Mouse (Mus musculus) megakaryocyte, embryonic 14.5 days (primary cell): ENCODE measurements around the gene Ifna4. TPM values are rescaled to one million over a fixed set of nuclear protein-coding genes. Genes with fewer than 3 reads are reported as not detected.
"Not testable (repeated sequence)": the region's sequence is repeated elsewhere in the genome, so short reads cannot be mapped to it uniquely, and the experiment has no call there.

Experiments used
- H3K27me3 ChIP-seq: replicated peaks from 2 replicates; pipeline ENCODE3; 2012; ENCODE audit warnings: inconsistent platforms
- H3K36me3 ChIP-seq: replicated peaks from 2 replicates; pipeline ENCODE3; 2012; ENCODE audit warnings: low read length, inconsistent platforms, mixed read lengths
- H3K4me1 ChIP-seq: 2 replicates; pipeline ENCODE4 v1.6.1; 2012; ENCODE audit warnings: inconsistent platforms
- H3K4me3 ChIP-seq: replicated peaks from 2 replicates; pipeline ENCODE3; 2012; ENCODE audit warnings: moderate library complexity, mild to moderate bottlenecking, inconsistent platforms
- H3K9me3 ChIP-seq: 2 replicates; pipeline ENCODE4 v1.6.1; 2012; ENCODE audit warnings: inconsistent platforms
- FLI1 ChIP-seq: IDR thresholded peaks from 2 replicates; pipeline ENCODE4 v1.6.1; 2012; ENCODE audit warnings: low read length, inconsistent platforms, mixed read lengths
- GATA1 ChIP-seq: IDR thresholded peaks from 3 replicates; pipeline ENCODE4 v1.6.1; 2012; ENCODE audit warnings: mixed read lengths, low read length, inconsistent platforms, borderline replicate concordance
- polyA plus RNA-seq: library from polyadenylated mRNA; stranded (reverse); fragments of >175 nt; gene quantifications from 2 replicates; pipeline ENCODE4 v1.2.3, GENCODE M21; 2012; ENCODE audit warnings: low replicate concordance; ENCODE audit not compliant: insufficient read depth

Ifna4 gene
- polyA plus RNA-seq, 1 experiment = not detected

DNA sequence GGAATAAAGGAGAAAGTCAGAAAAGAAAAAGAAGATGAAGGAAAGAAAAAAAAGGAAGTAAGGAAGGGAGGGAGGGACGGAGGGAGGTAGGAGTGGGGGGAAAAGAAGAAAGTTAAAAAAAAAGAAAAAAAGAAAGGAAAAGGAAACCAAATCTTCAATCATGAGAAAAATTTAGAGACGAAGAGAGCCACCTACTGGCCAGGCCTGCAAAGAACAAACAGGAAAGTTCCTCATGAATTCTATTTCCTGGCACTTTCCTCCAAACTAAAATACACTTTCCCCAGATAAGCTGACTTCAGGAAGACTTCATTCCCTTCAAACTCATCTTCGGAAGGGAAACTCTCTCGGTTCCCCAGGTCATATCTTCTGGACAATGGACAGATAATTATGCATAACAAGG, 11.1 kb upstream of the Ifna4 start:
- Histone ChIP-seq H3K27me3 (no peaks in the 10 kb centered on the region), H3K9me3 (no peaks in the 10 kb centered on the region), H3K4me1 (peaks cover 11% of the 10 kb centered on the region), H3K4me3 (no peak overlapping the region), H3K36me3 (no peaks in the 10 kb centered on the region)
- no peak for TF ChIP-seq GATA1
- TF ChIP-seq FLI1 = no peak

DNA sequence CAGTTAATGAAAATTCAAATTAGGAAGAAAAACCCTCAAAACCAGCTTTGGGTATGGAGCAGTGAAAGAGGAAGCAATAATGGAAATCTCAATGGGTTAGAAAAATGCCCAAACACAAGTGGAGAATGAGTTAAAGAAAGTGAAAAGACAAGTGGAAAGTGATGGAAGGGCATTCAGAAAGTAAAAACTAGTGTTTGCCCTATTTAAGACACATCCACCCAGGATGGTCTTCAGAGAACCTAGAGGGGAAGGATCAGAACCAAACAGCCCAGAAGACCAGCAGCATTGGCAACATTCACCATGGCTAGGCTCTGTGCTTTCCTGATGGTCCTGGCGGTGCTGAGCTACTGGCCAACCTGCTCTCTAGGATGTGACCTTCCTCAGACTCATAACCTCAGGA, 6.4 kb upstream of the Ifna4 start, which contains the start of gene Ifna5:
Gene Ifna5 (plus strand): TSS at position 301 of the 400 bp plus-strand sequence.
- H3K27me3 ChIP-seq, H3K4me3 ChIP-seq, H3K9me3 ChIP-seq, H3K4me1 ChIP-seq, H3K36me3 ChIP-seq: not testable (repeated sequence)

DNA sequence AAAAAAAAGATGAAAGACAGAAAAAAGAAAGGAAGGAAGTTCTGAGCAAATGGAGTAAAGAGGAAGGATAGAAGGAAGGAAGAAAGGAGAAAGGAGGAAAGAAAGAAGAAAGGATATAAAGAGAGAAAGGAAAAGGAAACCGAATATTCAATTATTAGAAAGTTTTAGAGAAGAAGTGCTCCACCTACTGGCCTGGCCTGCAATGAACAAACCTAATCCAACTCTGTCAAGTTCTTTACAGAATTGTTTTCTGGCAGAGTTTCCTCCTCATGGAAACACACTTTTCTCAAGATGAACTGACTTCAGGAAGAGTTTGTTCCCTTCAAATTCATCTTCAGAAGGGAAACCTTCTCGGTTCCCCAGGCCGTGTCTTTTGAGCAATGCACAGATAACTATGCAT, 2.8 kb upstream of the Ifna4 start:
- Histone ChIP-seq H3K4me1 (peaks cover 4% of the 10 kb centered on the region; the same call in 1 of the 2 replicates), H3K9me3 (no peaks in the 10 kb centered on the region), H3K36me3 (no peaks in the 10 kb centered on the region), H3K27me3 (peaks cover 7% of the 10 kb centered on the region), H3K4me3 (no peak overlapping the region)
- TF ChIP-seq GATA1 (no peak), FLI1 (no peak)

GRCm38 (mm10) chr4:88840058-88840457, 1.6 kb upstream of the Ifna4 start:
- TF ChIP-seq FLI1 = no peak
- no peak for TF ChIP-seq GATA1
- H3K4me3 ChIP-seq = no peak overlapping the region
- no peaks in the 10 kb centered on the region for H3K9me3 ChIP-seq
- peaks cover 7% of the 10 kb centered on the region for H3K27me3 ChIP-seq
- H3K36me3 ChIP-seq = no peaks in the 10 kb centered on the region
- peaks cover 4% of the 10 kb centered on the region; the same call in 1 of the 2 replicates for H3K4me1 ChIP-seq

DNA sequence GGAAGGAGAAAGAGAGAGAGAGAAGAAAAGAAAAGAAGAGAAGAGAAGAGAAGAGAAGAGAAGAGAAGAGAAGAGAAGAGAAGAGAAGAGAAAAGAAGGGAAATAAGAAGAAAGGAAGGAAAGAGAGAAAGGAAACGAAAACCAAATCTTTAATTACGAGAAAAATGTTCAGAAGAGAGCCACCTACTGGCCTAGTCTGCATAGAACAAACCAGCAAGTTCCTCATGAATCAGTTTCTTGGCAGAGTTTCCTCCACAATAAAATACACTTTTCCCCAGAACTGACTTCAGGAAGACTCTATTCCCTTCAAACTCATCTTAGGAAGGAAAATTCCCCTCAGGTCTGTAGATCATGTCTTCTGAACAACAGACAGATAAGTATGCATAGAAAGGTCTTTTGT, 3.7 kb downstream of the Ifna4 start:
- peaks cover 4% of the 10 kb centered on the region; the same call in 1 of the 2 replicates for H3K4me1 ChIP-seq
- no peak overlapping the region for H3K4me3 ChIP-seq
- peaks cover 8% of the 10 kb centered on the region for H3K27me3 ChIP-seq
- H3K36me3 ChIP-seq = no peaks in the 10 kb centered on the region
- TF ChIP-seq FLI1 (no peak), GATA1 (no peak)
- H3K9me3 ChIP-seq = no peaks in the 10 kb centered on the region

GRCm38 (mm10) chr4:88849698-88850097, 8.0 kb downstream of the Ifna4 start, which contains the start of gene Ifna1:
Gene Ifna1, plus strand, starts transcription at chr4:88850087.
- Histone ChIP-seq H3K4me1 (no peaks in the 10 kb centered on the region), H3K9me3 (no peaks in the 10 kb centered on the region), H3K27me3 (peaks cover 8% of the 10 kb centered on the region), H3K4me3 (no peak within 1 kb of the TSS), H3K36me3 (no peaks in the 10 kb centered on the region)
- TF ChIP-seq FLI1 (no peak), GATA1 (no peak)

- TF ChIP-seq FLI1 (no peak), GATA1 (no peak)
- Histone ChIP-seq H3K9me3 (no peaks in the 10 kb centered on the region), H3K36me3 (no peaks in the 10 kb centered on the region), H3K4me1 (no peaks in the 10 kb centered on the region), H3K4me3 (no peak overlapping the region), H3K27me3 (peaks cover 9% of the 10 kb centered on the region)
Measured at GRCm38 (mm10) chr4:88851026-88851763, 9.5 kb downstream of the Ifna4 start.

- Histone ChIP-seq H3K4me1 (peaks cover 13% of the 10 kb centered on the region), H3K27me3 (peaks cover 29% of the 10 kb centered on the region), H3K4me3 (no peak overlapping the region), H3K36me3 (no peaks in the 10 kb centered on the region), H3K9me3 (no peaks in the 10 kb centered on the region)
- no peak for TF ChIP-seq FLI1
- TF ChIP-seq GATA1 = no peak
Measured at GRCm38 (mm10) chr4:88859214-88859613, 17.6 kb downstream of the Ifna4 start.

DNA sequence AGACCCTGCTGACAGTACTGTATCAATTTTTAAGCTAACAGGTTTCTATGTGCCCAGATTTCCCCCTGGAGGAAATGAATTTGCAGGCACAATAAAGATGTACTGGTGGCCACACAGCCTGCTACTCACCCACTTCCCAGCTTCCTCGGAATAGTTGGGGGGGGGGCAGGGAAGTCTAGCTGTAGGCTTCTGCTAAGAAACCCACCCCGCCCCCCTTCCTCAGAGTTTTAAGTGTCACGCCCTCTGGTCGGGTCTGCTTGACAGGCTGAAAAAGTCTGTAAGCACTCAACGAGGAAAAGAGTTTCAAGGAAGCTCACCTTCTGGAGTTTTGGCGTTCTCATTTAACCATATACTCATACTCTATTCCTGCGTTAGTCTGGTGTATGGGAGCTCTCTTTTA, 21.6 kb downstream of the Ifna4 start:
- Histone ChIP-seq H3K4me1 (peaks cover 51% of the 10 kb centered on the region), H3K27me3 (peaks cover 28% of the 10 kb centered on the region), H3K36me3 (no peaks in the 10 kb centered on the region), H3K4me3 (no peak overlapping the region), H3K9me3 (no peaks in the 10 kb centered on the region)
- TF ChIP-seq FLI1 (no peak), GATA1 (no peak)

- Histone ChIP-seq H3K36me3 (no peaks in the 10 kb centered on the region), H3K27me3 (peaks cover 28% of the 10 kb centered on the region), H3K4me1 (peaks cover 58% of the 10 kb centered on the region), H3K9me3 (no peaks in the 10 kb centered on the region), H3K4me3 (peak overlapping the region; percentile 88)
- TF ChIP-seq GATA1 (peak; percentile 73; the same call in 1 of the 3 replicates), FLI1 (no peak)
Measured at GRCm38 (mm10) chr4:88864599-88864998, 22.9 kb downstream of the Ifna4 start.

- Histone ChIP-seq H3K4me1 (peaks cover 58% of the 10 kb centered on the region), H3K4me3 (peak overlapping the region; percentile 88), H3K36me3 (no peaks in the 10 kb centered on the region), H3K27me3 (peaks cover 26% of the 10 kb centered on the region), H3K9me3 (no peaks in the 10 kb centered on the region)
- TF ChIP-seq GATA1 (no peak), FLI1 (no peak)
Measured at GRCm38 (mm10) chr4:88865011-88865569, 23.4 kb downstream of the Ifna4 start.
